Mouse (Mus musculus) ES-E14 (cell line): Measurements from ENCODE around the gene Slc9a9. TPM values are rescaled to one million over a fixed set of nuclear protein-coding genes. Genes with fewer than 3 reads are reported as not detected.

Source experiments
- DNase-seq: peaks from one replicate; pipeline ENCODE4 v3.0.0-alpha.2; 2013; ENCODE audit warnings: low read depth, low spot score
- H3K27ac ChIP-seq: 2 replicates; pipeline ENCODE4 v1.5.1; 2012; ENCODE audit warnings: low read depth, mild to moderate bottlenecking, low read length, moderate library complexity, mixed read lengths; ENCODE audit not compliant: poor library complexity, insufficient read depth, severe bottlenecking
- H3K36me3 ChIP-seq: 2 replicates; pipeline ENCODE4 v1.6.1; 2012; ENCODE audit warnings: mild to moderate bottlenecking, low read length, moderate library complexity, mixed read lengths; ENCODE audit not compliant: control insufficient read depth, poor library complexity, insufficient read depth, severe bottlenecking
- H3K4me1 ChIP-seq, 2 experiments: fragments of 150-350 bp in 1 of 2; sonication (generic) in 1 of 2; 2 replicates each; pipeline ENCODE4 v1.6.1; 2012; ENCODE audit warnings: low read length in 2 of 2, mild to moderate bottlenecking in 1 of 2, mixed read lengths in 1 of 2; ENCODE audit not compliant: control insufficient read depth in 2 of 2, insufficient read depth in 2 of 2, poor library complexity in 1 of 2
- H3K4me3 ChIP-seq, 2 experiments: fragments of 150-350 bp in 1 of 2; sonication (generic) in 1 of 2; 2 replicates each; pipeline ENCODE4 v1.5.1; 2012; ENCODE audit warnings: low read length in 2 of 2, low read depth in 1 of 2, mild to moderate bottlenecking in 1 of 2, mixed read lengths in 1 of 2; ENCODE audit not compliant: insufficient read depth in 1 of 2, poor library complexity in 1 of 2, severe bottlenecking in 1 of 2
- H3K9ac ChIP-seq: 2 replicates; pipeline ENCODE4 v1.6.1; 2012; ENCODE audit warnings: low read depth, mild to moderate bottlenecking, low read length, mixed read lengths; ENCODE audit not compliant: poor library complexity, insufficient read depth, severe bottlenecking
- H3K9me3 ChIP-seq: fragments of 150-350 bp; sonication (generic); 2 replicates; pipeline ENCODE4 v1.6.1; 2012; ENCODE audit warnings: low read depth, mild to moderate bottlenecking, low read length; ENCODE audit not compliant: control insufficient read depth, insufficient read depth
- CHD2 ChIP-seq: IDR thresholded peaks from 2 replicates; pipeline ENCODE4 v1.6.1; 2014; ENCODE audit warnings: mild to moderate bottlenecking, low read depth, low read length, inconsistent platforms
- HCFC1 ChIP-seq: IDR thresholded peaks from 2 replicates; pipeline ENCODE4 v1.6.1; 2012; ENCODE audit warnings: low read length, inconsistent platforms, borderline replicate concordance; ENCODE audit not compliant: insufficient read depth
- MAFK ChIP-seq: IDR thresholded peaks from 2 replicates; pipeline ENCODE4 v1.6.1; 2014; ENCODE audit warnings: mild to moderate bottlenecking, low read depth, low read length, inconsistent platforms; ENCODE audit not compliant: insufficient read depth
- ZC3H11A ChIP-seq: IDR thresholded peaks from 2 replicates; pipeline ENCODE4 v1.6.1; 2012; ENCODE audit warnings: low read depth, mild to moderate bottlenecking, inconsistent platforms, low read length, borderline replicate concordance
- ZNF384 ChIP-seq: IDR thresholded peaks from 2 replicates; pipeline ENCODE4 v1.6.1; 2012; ENCODE audit warnings: low read depth, low read length, inconsistent platforms
- in situ Hi-C, 2 experiments: fragments of 600-800 bp; cut with MboI; formaldehyde crosslinking; loops; one replicate each; pipeline ENCODE4 v1.15.1; 2025; ENCODE audit warnings: low sequenced_read_pairs in 2 of 2, inconsistent platforms in 1 of 2; ENCODE audit not compliant: unreplicated experiment in 2 of 2
- total RNA-seq: library from RNA; depleted of rRNA; stranded (reverse); fragments of 300-350 nt; gene quantifications from 2 replicates; pipeline ENCODE4 v1.2.3, GENCODE M21; 2012

Slc9a9 gene
- total RNA-seq, 1 experiment: 0.13 TPM

GRCm38 (mm10) chr9:94759904-94760303, 90.2 kb downstream of the Slc9a9 start:
- in situ Hi-C loops: no loop called here
- DNase-seq: no peak
- Histone ChIP-seq H3K9me3 (no peaks in the 10 kb centered on the region), H3K4me3 (no peak overlapping the region), H3K4me1 (no peaks in the 10 kb centered on the region), H3K36me3 (no peaks in the 10 kb centered on the region), H3K27ac (no peak overlapping the region), H3K9ac (no peak overlapping the region)
- TF ChIP-seq CHD2: no peak
- TF ChIP-seq MAFK: no peak
- TF ChIP-seq ZC3H11A: no peak
- TF ChIP-seq HCFC1: no peak

GRCm38 (mm10) chr9:94768114-94768513, 98.4 kb downstream of the Slc9a9 start:
- TF ChIP-seq HCFC1 (no peak), ZC3H11A (no peak), MAFK (no peak), ZNF384 (no peak), CHD2 (no peak)
- H3K4me1 ChIP-seq: no peaks in the 10 kb centered on the region
- H3K9ac ChIP-seq: no peak overlapping the region
- H3K36me3 ChIP-seq: no peaks in the 10 kb centered on the region
- no peak for DNase-seq
- H3K27ac ChIP-seq: no peak overlapping the region
- no peak overlapping the region for H3K4me3 ChIP-seq
- in situ Hi-C loops: no loop called here
- H3K9me3 ChIP-seq: no peaks in the 10 kb centered on the region

GRCm38 (mm10) chr9:94768524-94768923, 98.8 kb downstream of the Slc9a9 start:
- DNase-seq: no peak
- Histone ChIP-seq H3K27ac (no peak overlapping the region), H3K4me1 (no peaks in the 10 kb centered on the region), H3K4me3 (no peak overlapping the region), H3K9ac (no peak overlapping the region), H3K36me3 (no peaks in the 10 kb centered on the region), H3K9me3 (no peaks in the 10 kb centered on the region)
- in situ Hi-C loops: no loop called here
- TF ChIP-seq MAFK (no peak), HCFC1 (no peak), ZNF384 (no peak), ZC3H11A (no peak), CHD2 (no peak)

DNA sequence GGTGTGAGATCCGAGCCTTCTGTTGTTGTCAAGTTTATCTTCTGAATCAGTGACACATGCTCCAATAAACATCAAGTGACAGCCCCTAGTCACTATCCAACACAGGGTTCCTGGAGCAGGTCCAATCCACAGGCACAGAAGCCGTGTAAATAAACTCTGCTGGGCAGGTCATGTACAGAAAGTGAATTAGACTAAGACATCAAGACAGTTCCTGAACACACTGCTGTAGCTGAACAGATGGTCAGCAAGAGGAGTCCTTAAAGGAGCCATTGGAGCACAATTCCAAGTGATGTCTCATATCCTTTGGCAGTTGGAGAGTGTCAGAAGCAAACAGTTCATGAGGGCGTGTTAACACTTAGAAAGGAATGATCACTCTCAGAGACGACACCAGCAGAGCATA, 103.6 kb downstream of the Slc9a9 start:
- H3K4me1 ChIP-seq: no peaks in the 10 kb centered on the region
- in situ Hi-C loops: no loop called here
- no peak overlapping the region for H3K27ac ChIP-seq
- no peak for TF ChIP-seq CHD2
- no peak for TF ChIP-seq ZNF384
- no peak for TF ChIP-seq ZC3H11A
- no peak for TF ChIP-seq HCFC1
- TF ChIP-seq MAFK: no peak
- H3K36me3 ChIP-seq: no peaks in the 10 kb centered on the region
- no peak for DNase-seq
- no peak overlapping the region for H3K9ac ChIP-seq
- no peaks in the 10 kb centered on the region for H3K9me3 ChIP-seq
- no peak overlapping the region for H3K4me3 ChIP-seq

- no peak for TF ChIP-seq ZNF384
- TF ChIP-seq HCFC1: no peak
- TF ChIP-seq ZC3H11A: no peak
- no peak for TF ChIP-seq MAFK
- Histone ChIP-seq H3K36me3 (no peaks in the 10 kb centered on the region), H3K4me1 (no peaks in the 10 kb centered on the region), H3K9me3 (no peaks in the 10 kb centered on the region), H3K4me3 (no peak overlapping the region), H3K27ac (no peak overlapping the region), H3K9ac (no peak overlapping the region)
- DNase-seq: no peak
- in situ Hi-C loops: no loop called here
Observed at GRCm38 (mm10) chr9:94788261-94788660, 118.6 kb downstream of the Slc9a9 start.
